Mouse (Mus musculus): ENCODE measurements around the gene Vps39.

GRCm38 (mm10) chr2:120304113-120304512 lies 48.8 kb downstream of the Vps39 start:
- TF ChIP-seq POLR2A (IDR thresholded peaks at IDR 0.05; ENCODE audit: insufficient read length, low read depth) (no peak), TCF12 (IDR thresholded peaks at IDR 0.05; ENCODE audit: insufficient read depth, poor library complexity, severe bottlenecking) (no peak), REST (IDR thresholded peaks at IDR 0.05; ENCODE audit: insufficient read depth, insufficient read length) (no peak), MYOG (IDR thresholded peaks at IDR 0.05; ENCODE audit: control insufficient read depth in 1 of 3, insufficient read depth in 1 of 3, insufficient read length in 2 of 3, low read depth in 2 of 3) (peak in 1 of 3 experiments; percentile 47)
